Mouse (Mus musculus): ENCODE measurements around the gene Mcpt8.
"Not testable (repeated sequence)": the region's sequence is repeated elsewhere in the genome, so short reads cannot be mapped to it uniquely, and the experiment has no call there.

The Mcpt8 gene

GRCm38 (mm10) chr14:56085167-56085566, at the start of gene Mcpt8:
Gene Mcpt8 (minus strand): TSS chr14:56085273.
- in situ Hi-C loops (cut with MboI; ENCODE audit: low pct_unique_long_range_greater_than_20kb in 1 of 2, low sequenced_read_pairs in 2 of 2, unreplicated experiment in 1 of 2): no loop called here

- in situ Hi-C loops (cut with MboI; ENCODE audit: low pct_unique_long_range_greater_than_20kb in 1 of 2, low sequenced_read_pairs in 2 of 2, unreplicated experiment in 1 of 2): not testable (repeated sequence)
Observed at GRCm38 (mm10) chr14:56133675-56134074, 48.6 kb upstream of the Mcpt8 start.

GRCm38 (mm10) chr14:56132508-56132907, 47.4 kb upstream of the Mcpt8 start, which contains the start of gene Gzmd:
Gene Gzmd (minus strand): TSS chr14:56132608.
- in situ Hi-C loops (cut with MboI; ENCODE audit: low pct_unique_long_range_greater_than_20kb in 1 of 2, low sequenced_read_pairs in 2 of 2, unreplicated experiment in 1 of 2): not testable (repeated sequence)

GRCm38 (mm10) chr14:56128341-56128740, 43.3 kb upstream of the Mcpt8 start:
- in situ Hi-C loops (cut with MboI; ENCODE audit: low pct_unique_long_range_greater_than_20kb in 1 of 2, low sequenced_read_pairs in 2 of 2, unreplicated experiment in 1 of 2): no loop called here

GRCm38 (mm10) chr14:56123516-56123915, 38.4 kb upstream of the Mcpt8 start:
- in situ Hi-C loops (cut with MboI; ENCODE audit: low pct_unique_long_range_greater_than_20kb in 1 of 2, low sequenced_read_pairs in 2 of 2, unreplicated experiment in 1 of 2): no loop called here

GRCm38 (mm10) chr14:56120525-56120924, 35.5 kb upstream of the Mcpt8 start, which contains the start of gene Gzme:
Gene Gzme (minus strand): TSS chr14:56120625.
- in situ Hi-C loops (cut with MboI; ENCODE audit: low pct_unique_long_range_greater_than_20kb in 1 of 2, low sequenced_read_pairs in 2 of 2, unreplicated experiment in 1 of 2): no loop called here

GRCm38 (mm10) chr14:56115531-56116310, 30.6 kb upstream of the Mcpt8 start:
- in situ Hi-C loops (cut with MboI; ENCODE audit: low pct_unique_long_range_greater_than_20kb in 1 of 2, low sequenced_read_pairs in 2 of 2, unreplicated experiment in 1 of 2): not testable (repeated sequence)

- in situ Hi-C loops (cut with MboI; ENCODE audit: low pct_unique_long_range_greater_than_20kb in 1 of 2, low sequenced_read_pairs in 2 of 2, unreplicated experiment in 1 of 2): no loop called here
Observed at GRCm38 (mm10) chr14:56105447-56106180, 20.5 kb upstream of the Mcpt8 start.

GRCm38 (mm10) chr14:56105016-56105415, 19.9 kb upstream of the Mcpt8 start:
- in situ Hi-C loops (cut with MboI; ENCODE audit: low pct_unique_long_range_greater_than_20kb in 1 of 2, low sequenced_read_pairs in 2 of 2, unreplicated experiment in 1 of 2): no loop called here

- in situ Hi-C loops (cut with MboI; ENCODE audit: low pct_unique_long_range_greater_than_20kb in 1 of 2, low sequenced_read_pairs in 2 of 2, unreplicated experiment in 1 of 2): no loop called here
Observed at GRCm38 (mm10) chr14:56103452-56103851, 18.4 kb upstream of the Mcpt8 start.

- in situ Hi-C loops (cut with MboI; ENCODE audit: low pct_unique_long_range_greater_than_20kb in 1 of 2, low sequenced_read_pairs in 2 of 2, unreplicated experiment in 1 of 2): no loop called here
Observed at GRCm38 (mm10) chr14:56102386-56102785, 17.3 kb upstream of the Mcpt8 start, which contains the start of gene Ctsg. Gene Ctsg (minus strand): TSS chr14:56102574.

- in situ Hi-C loops (cut with MboI; ENCODE audit: low pct_unique_long_range_greater_than_20kb in 1 of 2, low sequenced_read_pairs in 2 of 2, unreplicated experiment in 1 of 2): no loop called here
Observed at GRCm38 (mm10) chr14:56098940-56099339, 13.9 kb upstream of the Mcpt8 start.

GRCm38 (mm10) chr14:56097597-56097996, 12.5 kb upstream of the Mcpt8 start:
- in situ Hi-C loops (cut with MboI; ENCODE audit: low pct_unique_long_range_greater_than_20kb in 1 of 2, low sequenced_read_pairs in 2 of 2, unreplicated experiment in 1 of 2): no loop called here

GRCm38 (mm10) chr14:56093353-56093752, 8.3 kb upstream of the Mcpt8 start:
- in situ Hi-C loops (cut with MboI; ENCODE audit: low pct_unique_long_range_greater_than_20kb in 1 of 2, low sequenced_read_pairs in 2 of 2, unreplicated experiment in 1 of 2): no loop called here

- in situ Hi-C loops (cut with MboI; ENCODE audit: low pct_unique_long_range_greater_than_20kb in 1 of 2, low sequenced_read_pairs in 2 of 2, unreplicated experiment in 1 of 2): no loop called here
Observed at GRCm38 (mm10) chr14:56086711-56087110, 1.6 kb upstream of the Mcpt8 start.

- in situ Hi-C loops (cut with MboI; ENCODE audit: low pct_unique_long_range_greater_than_20kb in 1 of 2, low sequenced_read_pairs in 2 of 2, unreplicated experiment in 1 of 2): no loop called here
Observed at GRCm38 (mm10) chr14:56082016-56082415, 3.1 kb downstream of the Mcpt8 start.

GRCm38 (mm10) chr14:56062213-56062612, 22.9 kb downstream of the Mcpt8 start, which contains the start of gene Mcpt4:
Gene Mcpt4 (minus strand): TSS chr14:56062313.
- in situ Hi-C loops (cut with MboI; ENCODE audit: low pct_unique_long_range_greater_than_20kb in 1 of 2, low sequenced_read_pairs in 2 of 2, unreplicated experiment in 1 of 2): not testable (repeated sequence)

- in situ Hi-C loops (cut with MboI; ENCODE audit: low pct_unique_long_range_greater_than_20kb in 1 of 2, low sequenced_read_pairs in 2 of 2, unreplicated experiment in 1 of 2): no loop called here
Observed at GRCm38 (mm10) chr14:56057722-56058121, 27.4 kb downstream of the Mcpt8 start.

- in situ Hi-C loops (cut with MboI; ENCODE audit: low pct_unique_long_range_greater_than_20kb in 1 of 2, low sequenced_read_pairs in 2 of 2, unreplicated experiment in 1 of 2): no loop called here
Observed at GRCm38 (mm10) chr14:56055408-56055807, 29.7 kb downstream of the Mcpt8 start.
